Mouse (Mus musculus) limb, embryonic 13.5 days (tissue): ENCODE measurements around the gene S1pr2. TPM values are rescaled to one million over a fixed set of nuclear protein-coding genes. Genes with fewer than 3 reads are reported as not detected.

Source experiments
- ATAC-seq: fragments of 200-750 bp; cut with Nextera tagmentation; 2 replicates; pipeline ENCODE4 v1.8.0; 2017; ENCODE audit warnings: low read depth, moderate number of reproducible peaks, moderate TSS enrichment; ENCODE audit not compliant: low FRiP score
- H3K27ac ChIP-seq: fragments of 300-500 bp; sonication (generic); 2 replicates; pipeline ENCODE4 v1.5.1; 2015; ENCODE audit warnings: inconsistent platforms, mild to moderate bottlenecking, moderate library complexity
- H3K27me3 ChIP-seq: fragments of 300-500 bp; sonication (generic); 2 replicates; pipeline ENCODE4 v1.6.1; 2015; ENCODE audit warnings: mild to moderate bottlenecking, inconsistent platforms
- H3K36me3 ChIP-seq: fragments of 300-500 bp; sonication (generic); 2 replicates; pipeline ENCODE4 v1.6.1; 2015; ENCODE audit warnings: inconsistent platforms, mild to moderate bottlenecking, moderate library complexity
- H3K4me1 ChIP-seq: fragments of 300-500 bp; sonication (generic); 2 replicates; pipeline ENCODE4 v1.6.1; 2015; ENCODE audit warnings: inconsistent platforms
- H3K4me2 ChIP-seq: fragments of 300-500 bp; sonication (generic); replicated peaks from 2 replicates; pipeline ENCODE4 v1.6.1; 2015; ENCODE audit warnings: inconsistent platforms, mild to moderate bottlenecking, moderate library complexity
- H3K4me3 ChIP-seq: fragments of 300-500 bp; sonication (generic); 2 replicates; pipeline ENCODE4 v1.5.1; 2015; ENCODE audit warnings: moderate library complexity, mild to moderate bottlenecking, inconsistent platforms
- H3K9ac ChIP-seq: fragments of 300-500 bp; sonication (generic); 2 replicates; pipeline ENCODE4 v1.6.1; 2015; ENCODE audit warnings: mild to moderate bottlenecking, inconsistent platforms
- H3K9me3 ChIP-seq: fragments of 300-500 bp; sonication (generic); 2 replicates; pipeline ENCODE4 v1.6.1; 2016; ENCODE audit warnings: inconsistent platforms
- WGBS: fragments of 180-500 bp; shearing (Covaris S2); methylation state at CpG from one replicate; pipeline ENCODE4 v1.1.7; 2015; 5-methylcytosine and 5-hydroxymethylcytosine counted together
- polyA plus RNA-seq: library from polyadenylated mRNA; unstranded; fragments of >200 nt; fragmentation: Nextera tagmentation; extraction: Ambion mirVana; gene quantifications from 2 replicates; pipeline ENCODE4 v1.2.1, GENCODE M21; 2015

The S1pr2 gene
- polyA plus RNA-seq, result 60.3 and 66.9 TPM in 2 replicates

DNA sequence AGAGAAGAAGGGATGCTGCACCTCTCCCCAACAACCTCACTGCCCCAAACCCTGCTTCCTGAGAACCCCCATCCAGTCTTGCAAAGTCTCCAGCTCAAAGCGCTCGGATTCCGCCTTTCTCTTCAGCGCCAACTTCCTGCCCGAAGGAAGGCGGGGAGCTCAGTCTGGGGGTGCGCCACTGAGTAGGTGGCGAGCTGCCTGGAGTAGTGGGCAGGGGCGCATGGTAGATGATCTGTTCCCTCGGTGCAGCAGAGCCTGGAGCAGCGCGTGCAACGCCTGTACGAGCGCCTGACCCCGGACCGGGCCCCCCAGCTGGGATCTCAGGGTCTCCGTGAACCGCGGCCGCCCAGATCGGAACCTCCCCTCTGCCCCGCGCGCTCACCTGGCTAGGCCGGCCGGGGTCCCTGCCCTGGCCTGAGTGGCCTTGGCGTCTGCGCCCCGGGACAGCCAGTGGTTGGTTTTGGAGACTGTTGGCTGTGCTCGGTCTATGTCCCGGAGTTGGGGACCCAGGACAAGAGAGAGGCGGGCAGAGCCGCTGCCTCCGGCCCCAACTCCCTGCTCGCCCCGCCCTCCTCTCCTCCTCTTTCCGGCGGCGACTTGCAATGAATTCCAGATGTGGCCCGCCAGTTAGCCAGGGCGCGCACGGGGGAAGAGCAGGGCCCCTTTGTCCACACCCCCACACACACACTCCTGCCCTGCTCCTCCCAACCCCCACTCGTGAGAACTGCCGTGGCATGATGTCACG is at the start of gene S1pr2:
Gene S1pr2 (minus strand): TSS at position 566 of the 745 bp plus-strand sequence.
- ATAC-seq, result peak; percentile 80
- H3K9ac ChIP-seq, result peak within 1 kb of the TSS; percentile 96
- under 1% methylated on average over 42 of the region's 47 CpGs for WGBS
- H3K36me3 ChIP-seq, result no peaks in the 10 kb centered on the region
- H3K4me1 ChIP-seq, result peaks cover 49% of the 10 kb centered on the region
- H3K4me2 ChIP-seq, result peak within 1 kb of the TSS; percentile 95
- no peaks in the 10 kb centered on the region for H3K27me3 ChIP-seq
- peak within 1 kb of the TSS; percentile 83 for H3K4me3 ChIP-seq
- no peaks in the 10 kb centered on the region for H3K9me3 ChIP-seq
- H3K27ac ChIP-seq, result peak within 1 kb of the TSS; percentile 99

DNA sequence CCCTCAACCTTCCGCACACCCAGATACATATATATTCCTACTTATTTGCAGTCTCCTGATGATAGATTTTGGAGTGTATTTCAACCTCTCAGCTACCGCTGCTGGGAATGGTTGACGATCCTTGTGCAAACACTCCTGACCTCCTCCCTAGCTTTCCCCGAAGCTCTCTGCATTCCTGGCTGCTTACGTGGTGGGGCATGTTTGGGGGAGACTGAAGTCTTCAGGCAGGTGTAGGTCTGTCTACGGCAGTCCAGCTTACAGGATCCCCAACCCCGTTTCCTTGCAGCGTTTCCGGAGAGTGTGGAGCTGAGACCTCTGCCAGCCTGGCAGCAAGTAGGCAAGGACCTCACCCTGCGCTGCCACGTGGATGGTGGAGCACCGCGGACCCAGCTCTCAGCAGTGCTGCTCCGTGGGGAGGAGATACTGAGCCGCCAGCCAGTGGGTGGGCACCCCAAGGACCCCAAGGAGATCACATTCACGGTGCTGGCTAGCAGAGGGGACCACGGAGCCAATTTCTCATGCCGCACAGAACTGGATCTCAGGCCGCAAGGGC is 48.8 kb upstream of the S1pr2 start:
- H3K9ac ChIP-seq, result no peak overlapping the region; the same call in 1 of the 2 replicates
- H3K27me3 ChIP-seq, result peaks cover 47% of the 10 kb centered on the region
- H3K9me3 ChIP-seq, result no peaks in the 10 kb centered on the region
- H3K36me3 ChIP-seq, result no peaks in the 10 kb centered on the region
- H3K4me1 ChIP-seq, result peaks cover 14% of the 10 kb centered on the region
- no peak overlapping the region for H3K4me2 ChIP-seq
- ATAC-seq, result no peak
- H3K27ac ChIP-seq, result no peak overlapping the region
- no peak overlapping the region for H3K4me3 ChIP-seq
- 72% methylated on average over 19 of the region's 19 CpGs for WGBS

- Histone ChIP-seq H3K4me3 (no peak overlapping the region), H3K9me3 (no peaks in the 10 kb centered on the region), H3K4me2 (no peak overlapping the region), H3K36me3 (no peaks in the 10 kb centered on the region), H3K27me3 (peaks cover 37% of the 10 kb centered on the region), H3K9ac (no peak overlapping the region), H3K27ac (no peak overlapping the region), H3K4me1 (no peaks in the 10 kb centered on the region)
- no peak for ATAC-seq
- WGBS, result 76% methylated on average over 1 of the region's 1 CpGs
These were observed 46.1 kb upstream of the S1pr2 start for GRCm38 (mm10) chr9:21022726-21023125.

GRCm38 (mm10) chr9:21022288-21022687 is 45.7 kb upstream of the S1pr2 start:
- ATAC-seq, result no peak
- Histone ChIP-seq H3K36me3 (no peaks in the 10 kb centered on the region), H3K27ac (no peak overlapping the region), H3K9ac (no peak overlapping the region), H3K4me2 (no peak overlapping the region), H3K9me3 (no peaks in the 10 kb centered on the region), H3K4me1 (no peaks in the 10 kb centered on the region), H3K4me3 (no peak overlapping the region), H3K27me3 (peaks cover 38% of the 10 kb centered on the region)
- WGBS, result 54% methylated on average over 6 of the region's 6 CpGs

GRCm38 (mm10) chr9:21021363-21021762 is 44.8 kb upstream of the S1pr2 start:
- WGBS, result 76% methylated on average over 3 of the region's 3 CpGs
- Histone ChIP-seq H3K9me3 (no peaks in the 10 kb centered on the region), H3K4me3 (no peak overlapping the region), H3K4me2 (no peak overlapping the region), H3K27ac (no peak overlapping the region), H3K4me1 (no peaks in the 10 kb centered on the region), H3K36me3 (no peaks in the 10 kb centered on the region), H3K9ac (no peak overlapping the region), H3K27me3 (peaks cover 40% of the 10 kb centered on the region)
- ATAC-seq, result no peak

- Histone ChIP-seq H3K36me3 (no peaks in the 10 kb centered on the region), H3K4me1 (peaks cover 14% of the 10 kb centered on the region), H3K9ac (no peak overlapping the region; the same call in 1 of the 2 replicates), H3K27ac (no peak overlapping the region), H3K27me3 (peaks cover 60% of the 10 kb centered on the region), H3K4me2 (no peak overlapping the region), H3K4me3 (no peak overlapping the region), H3K9me3 (no peaks in the 10 kb centered on the region)
- WGBS, result 76% methylated on average over 2 of the region's 2 CpGs
- no peak for ATAC-seq
These were observed 42.0 kb upstream of the S1pr2 start for GRCm38 (mm10) chr9:21018600-21018999.

DNA sequence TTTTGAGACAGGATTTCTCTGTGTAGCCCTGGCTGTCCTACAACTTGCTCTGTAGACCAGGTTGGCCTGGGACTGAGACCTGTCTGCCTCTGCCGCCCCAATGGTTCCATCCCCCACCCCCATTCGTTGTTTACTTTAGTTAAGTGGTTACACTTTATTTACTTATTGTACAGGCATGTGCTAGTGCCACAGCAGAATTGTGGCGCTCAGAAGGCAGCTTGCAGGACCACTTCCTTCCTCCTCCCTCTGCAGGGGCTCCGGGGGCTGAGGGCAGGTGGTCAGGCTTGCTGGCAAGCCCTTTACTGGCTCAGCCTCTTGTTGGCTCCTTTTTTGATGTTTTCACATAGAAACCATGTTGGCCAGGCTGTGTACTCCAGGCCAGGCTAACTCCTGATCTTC is 40.6 kb upstream of the S1pr2 start:
- Histone ChIP-seq H3K4me2 (peak overlapping the region; percentile 63), H3K4me3 (peak overlapping the region; percentile 43)

GRCm38 (mm10) chr9:21016331-21017176 is 40.0 kb upstream of the S1pr2 start:
- peak overlapping the region; percentile 63 for H3K4me2 ChIP-seq
- no peaks in the 10 kb centered on the region for H3K36me3 ChIP-seq
- H3K4me1 ChIP-seq, result peaks cover 14% of the 10 kb centered on the region
- 4% methylated on average over 17 of the region's 17 CpGs for WGBS
- no peaks in the 10 kb centered on the region for H3K9me3 ChIP-seq
- H3K27me3 ChIP-seq, result peaks cover 70% of the 10 kb centered on the region
- 0 out of 2 replicates have a peak, but pooled peaks have one; percentile 10 for ATAC-seq
- peak overlapping the region; percentile 43 for H3K4me3 ChIP-seq
- peak overlapping the region; percentile 55; the same call in 1 of the 2 replicates for H3K9ac ChIP-seq
- H3K27ac ChIP-seq, result no peak overlapping the region

More for the DNA sequence above, 40.6 kb upstream of the S1pr2 start:
- H3K27ac ChIP-seq, result no peak overlapping the region
- H3K4me1 ChIP-seq, result peaks cover 14% of the 10 kb centered on the region
- no peaks in the 10 kb centered on the region for H3K9me3 ChIP-seq
- peaks cover 68% of the 10 kb centered on the region for H3K27me3 ChIP-seq
- no peak for ATAC-seq
- H3K9ac ChIP-seq, result no peak overlapping the region
- 23% methylated on average over 4 of the region's 4 CpGs for WGBS
- no peaks in the 10 kb centered on the region for H3K36me3 ChIP-seq

DNA sequence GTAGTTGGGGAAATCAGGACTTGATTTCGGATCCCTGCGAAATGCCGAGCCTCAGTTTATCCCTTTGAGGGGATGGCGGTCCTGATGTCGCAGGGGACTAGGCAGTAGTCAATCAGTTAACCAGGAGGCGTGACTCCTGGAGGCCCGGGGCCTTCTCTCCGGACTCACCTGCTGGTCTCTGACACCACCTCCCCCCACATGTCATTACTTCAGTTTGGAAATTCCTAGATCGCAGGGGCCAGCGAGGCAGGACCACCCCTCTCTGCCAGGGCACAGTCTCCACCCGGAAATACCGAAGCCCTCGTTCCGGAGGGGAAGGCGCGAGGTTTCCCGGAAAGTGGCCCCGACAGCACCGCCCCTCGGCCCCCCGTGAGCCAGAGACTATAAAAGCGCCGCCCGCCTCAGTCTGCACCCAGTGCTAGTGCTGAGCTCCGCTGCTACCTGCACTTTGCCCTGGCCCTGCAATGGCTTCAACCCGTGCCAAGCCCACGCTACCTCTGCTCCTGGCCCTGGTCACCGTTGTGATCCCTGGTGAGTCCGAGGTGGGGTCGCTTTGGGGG is 39.1 kb upstream of the S1pr2 start, which contains the start of gene Icam1:
Gene Icam1 (plus strand): TSS at position 415 of the 560 bp plus-strand sequence.
- Histone ChIP-seq H3K27me3 (peaks cover 70% of the 10 kb centered on the region), H3K4me3 (peak within 1 kb of the TSS; percentile 43), H3K9me3 (no peaks in the 10 kb centered on the region), H3K36me3 (no peaks in the 10 kb centered on the region), H3K9ac (peak within 1 kb of the TSS; percentile 55), H3K27ac (no peak within 1 kb of the TSS), H3K4me1 (peaks cover 14% of the 10 kb centered on the region), H3K4me2 (peak within 1 kb of the TSS; percentile 63)
- WGBS, result 1% methylated on average over 30 of the region's 30 CpGs
- peak; percentile 46; the same call in 1 of the 2 replicates for ATAC-seq

- Histone ChIP-seq H3K4me2 (peak overlapping the region; percentile 63), H3K9ac (peak overlapping the region; percentile 55), H3K4me1 (peaks cover 14% of the 10 kb centered on the region), H3K27me3 (peaks cover 67% of the 10 kb centered on the region), H3K4me3 (peak overlapping the region; percentile 43), H3K27ac (no peak overlapping the region), H3K36me3 (no peaks in the 10 kb centered on the region), H3K9me3 (no peaks in the 10 kb centered on the region)
- WGBS, result 2% methylated on average over 29 of the region's 29 CpGs
- no peak for ATAC-seq
These were observed 38.4 kb upstream of the S1pr2 start for GRCm38 (mm10) chr9:21014691-21015570.

DNA sequence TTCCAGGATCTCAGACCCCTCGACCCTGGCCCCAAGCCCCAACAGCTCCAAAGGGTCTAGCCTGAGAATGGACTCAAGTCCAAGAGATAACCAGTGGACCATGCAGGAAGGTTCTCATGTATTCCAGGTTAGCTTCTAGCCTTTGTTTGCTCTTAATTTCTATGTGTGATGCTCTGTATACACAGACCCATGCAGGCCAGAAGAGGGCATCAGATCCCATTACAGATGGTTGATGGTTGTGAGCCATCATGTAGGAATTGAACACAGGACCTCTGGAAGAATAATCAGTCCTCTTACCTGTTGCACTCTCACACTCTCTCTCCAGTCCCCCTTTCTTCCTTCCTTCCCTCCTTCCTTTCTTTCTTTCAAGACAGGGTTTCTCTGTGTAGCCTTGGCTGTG is 35.8 kb upstream of the S1pr2 start:
- no peak for ATAC-seq
- peaks cover 22% of the 10 kb centered on the region for H3K36me3 ChIP-seq
- WGBS, result 50% methylated on average over 1 of the region's 1 CpGs
- H3K4me3 ChIP-seq, result no peak overlapping the region
- H3K9me3 ChIP-seq, result no peaks in the 10 kb centered on the region
- peaks cover 48% of the 10 kb centered on the region for H3K27me3 ChIP-seq
- peaks cover 14% of the 10 kb centered on the region for H3K4me1 ChIP-seq
- no peak overlapping the region for H3K27ac ChIP-seq
- no peak overlapping the region for H3K9ac ChIP-seq
- no peak overlapping the region for H3K4me2 ChIP-seq
